Mouse (Mus musculus): ENCODE measurements around the gene Phf11c.
"Not testable (repeated sequence)": the region's sequence is repeated elsewhere in the genome, so short reads cannot be mapped to it uniquely, and the experiment has no call there.

The Phf11c gene

GRCm38 (mm10) chr14:59395281-59395680 is at the start of gene Phf11c:
Phf11c (minus strand) TSS chr14:59395381.
- DNase-seq (ENCODE audit: low read depth, low spot score) = no peak

DNA sequence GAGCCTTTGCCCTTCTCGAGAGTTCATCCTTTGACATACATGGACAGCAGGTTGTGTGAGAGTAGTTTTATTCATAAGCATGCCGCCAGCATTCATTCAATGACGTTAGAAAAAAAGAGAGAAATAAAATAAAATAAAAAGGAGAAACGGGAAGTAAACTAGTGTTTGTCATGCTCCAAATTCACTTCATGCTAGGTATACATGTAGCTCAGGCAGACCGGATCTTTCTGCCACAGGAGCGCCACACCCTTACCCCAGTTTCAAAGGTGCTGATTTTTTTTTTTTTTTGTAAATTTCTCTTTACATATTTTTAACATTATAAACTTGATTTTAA is 46.3 kb upstream of the Phf11c start:
- peak; percentile 50 for DNase-seq (ENCODE audit: low read depth, low spot score)
- no peaks in the 10 kb centered on the region for H3K27me3 ChIP-seq (ENCODE audit: control insufficient read depth, insufficient read depth, low read length, poor library complexity, severe bottlenecking)
- H3K36me3 ChIP-seq (ENCODE audit: control insufficient read depth, insufficient read depth, low read length, poor library complexity, severe bottlenecking) = no peaks in the 10 kb centered on the region

More at GRCm38 (mm10) chr14:59395281-59395680, at the start of gene Phf11c:
- Histone ChIP-seq H3K27me3 (ENCODE audit: control insufficient read depth, insufficient read depth, low read length, poor library complexity, severe bottlenecking) (no peaks in the 10 kb centered on the region), H3K36me3 (ENCODE audit: control insufficient read depth, insufficient read depth, low read length, poor library complexity, severe bottlenecking) (peaks cover 5% of the 10 kb centered on the region; the same call in 1 of the 2 replicates)

DNA sequence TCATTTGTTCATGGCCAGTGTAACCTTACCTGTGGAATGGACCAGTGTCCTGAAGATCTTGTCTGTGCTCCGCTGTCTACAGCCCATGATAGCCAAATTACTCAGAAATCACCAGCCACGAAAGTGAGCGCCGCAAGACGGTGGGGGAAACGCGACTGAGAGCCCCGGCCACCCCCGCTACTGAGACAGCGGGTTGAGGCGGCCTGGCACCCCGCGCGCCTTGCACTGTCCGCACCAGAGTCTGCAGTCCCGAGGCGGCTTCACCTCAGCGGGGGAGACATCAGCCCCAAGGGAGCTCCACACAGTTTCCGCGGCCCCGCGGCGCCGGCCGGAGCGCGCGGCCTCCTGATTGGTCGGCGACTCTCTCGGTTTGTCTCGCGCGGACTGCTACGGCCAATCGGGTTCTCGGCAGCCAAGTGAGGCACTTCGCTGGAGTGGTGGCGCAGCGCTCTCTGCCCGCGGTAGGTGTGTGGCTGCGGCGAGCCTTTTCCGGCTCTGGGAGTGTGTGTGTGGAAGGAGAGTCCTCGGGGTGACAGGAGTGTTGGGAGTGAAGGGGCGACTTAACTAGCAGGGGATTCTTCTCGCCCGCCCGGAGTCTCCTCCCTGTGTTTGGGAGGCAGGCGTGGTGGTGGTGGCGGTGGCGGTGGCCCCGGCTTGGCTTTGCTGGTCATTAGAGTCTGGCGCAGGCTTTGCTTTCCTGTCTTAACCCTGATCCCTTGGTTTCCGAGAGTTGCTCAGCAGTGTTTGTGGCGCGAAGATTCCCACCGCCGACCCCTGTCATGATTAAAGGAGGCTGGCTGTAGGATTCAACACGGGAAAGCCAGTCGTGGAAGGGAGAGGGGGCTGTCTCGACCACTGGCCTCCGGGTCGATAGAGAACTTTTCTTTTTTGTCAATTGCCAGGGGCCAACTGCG is 45.6 kb upstream of the Phf11c start, which contains the start of the genes Setdb2 and Cab39l:
Setdb2 (minus strand) TSS at position 327 of the 914 bp plus-strand sequence.
Cab39l (plus strand) TSS at position 415 of the 914 bp plus-strand sequence.
- H3K27me3 ChIP-seq (ENCODE audit: control insufficient read depth, insufficient read depth, low read length, poor library complexity, severe bottlenecking) = no peaks in the 10 kb centered on the region
- peak; percentile 95 for DNase-seq (ENCODE audit: low read depth, low spot score)
- no peaks in the 10 kb centered on the region for H3K36me3 ChIP-seq (ENCODE audit: control insufficient read depth, insufficient read depth, low read length, poor library complexity, severe bottlenecking)

- no peak for DNase-seq (ENCODE audit: low read depth, low spot score)
- no peaks in the 10 kb centered on the region for H3K36me3 ChIP-seq (ENCODE audit: control insufficient read depth, insufficient read depth, low read length, poor library complexity, severe bottlenecking)
- H3K27me3 ChIP-seq (ENCODE audit: control insufficient read depth, insufficient read depth, low read length, poor library complexity, severe bottlenecking) = no peaks in the 10 kb centered on the region
These were observed 44.9 kb upstream of the Phf11c start for GRCm38 (mm10) chr14:59440039-59440438.

GRCm38 (mm10) chr14:59438505-59438904 is 43.3 kb upstream of the Phf11c start:
- DNase-seq (ENCODE audit: low read depth, low spot score) = peak; percentile 78
- no peaks in the 10 kb centered on the region for H3K27me3 ChIP-seq (ENCODE audit: control insufficient read depth, insufficient read depth, low read length, poor library complexity, severe bottlenecking)

DNA sequence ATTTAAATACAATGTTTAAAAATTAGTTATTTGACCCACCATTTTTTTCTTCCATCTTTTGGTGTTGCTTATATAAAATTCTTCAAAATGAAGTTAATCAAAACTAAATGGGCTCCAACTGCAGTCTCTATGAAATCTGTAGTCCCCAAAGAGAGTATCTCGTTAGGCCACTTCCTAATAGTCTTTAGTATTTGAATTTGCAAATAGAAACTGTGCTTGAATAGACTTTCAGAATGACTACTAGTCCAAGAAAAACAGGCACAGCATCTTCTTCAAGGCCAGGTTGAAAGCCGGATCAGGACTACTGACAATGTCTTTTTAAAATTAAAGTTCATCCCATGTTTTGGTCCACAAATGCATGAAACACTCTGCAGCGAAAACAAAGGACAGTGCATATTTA is 42.2 kb upstream of the Phf11c start:
- no peaks in the 10 kb centered on the region for H3K27me3 ChIP-seq (ENCODE audit: control insufficient read depth, insufficient read depth, low read length, poor library complexity, severe bottlenecking)

More at GRCm38 (mm10) chr14:59438505-59438904, 43.3 kb upstream of the Phf11c start:
- H3K36me3 ChIP-seq (ENCODE audit: control insufficient read depth, insufficient read depth, low read length, poor library complexity, severe bottlenecking) = no peaks in the 10 kb centered on the region

DNA sequence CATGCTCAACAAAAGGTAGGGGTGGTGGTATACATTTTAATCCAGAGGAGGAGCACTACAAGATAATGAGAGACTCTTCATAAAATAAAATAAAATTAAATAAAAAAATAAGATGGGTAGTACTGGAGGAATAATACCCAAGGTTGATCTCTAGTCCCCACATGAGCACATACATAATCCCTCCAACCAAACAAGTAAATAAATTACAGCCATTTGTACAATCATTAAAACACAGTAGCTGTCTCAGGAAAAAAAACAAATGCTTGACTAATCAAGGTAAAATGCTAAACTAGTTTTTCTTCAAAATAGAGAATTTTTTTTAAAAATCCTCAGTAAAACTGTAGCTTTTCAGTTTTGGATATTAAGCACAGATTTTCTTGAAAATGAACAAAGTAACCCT is 40.0 kb upstream of the Phf11c start:
- no peaks in the 10 kb centered on the region for H3K36me3 ChIP-seq (ENCODE audit: control insufficient read depth, insufficient read depth, low read length, poor library complexity, severe bottlenecking)
- H3K27me3 ChIP-seq (ENCODE audit: control insufficient read depth, insufficient read depth, low read length, poor library complexity, severe bottlenecking) = no peaks in the 10 kb centered on the region
- no peak for DNase-seq (ENCODE audit: low read depth, low spot score)

More for the DNA sequence above, 42.2 kb upstream of the Phf11c start:
- DNase-seq (ENCODE audit: low read depth, low spot score) = no peak
- no peaks in the 10 kb centered on the region for H3K36me3 ChIP-seq (ENCODE audit: control insufficient read depth, insufficient read depth, low read length, poor library complexity, severe bottlenecking)

DNA sequence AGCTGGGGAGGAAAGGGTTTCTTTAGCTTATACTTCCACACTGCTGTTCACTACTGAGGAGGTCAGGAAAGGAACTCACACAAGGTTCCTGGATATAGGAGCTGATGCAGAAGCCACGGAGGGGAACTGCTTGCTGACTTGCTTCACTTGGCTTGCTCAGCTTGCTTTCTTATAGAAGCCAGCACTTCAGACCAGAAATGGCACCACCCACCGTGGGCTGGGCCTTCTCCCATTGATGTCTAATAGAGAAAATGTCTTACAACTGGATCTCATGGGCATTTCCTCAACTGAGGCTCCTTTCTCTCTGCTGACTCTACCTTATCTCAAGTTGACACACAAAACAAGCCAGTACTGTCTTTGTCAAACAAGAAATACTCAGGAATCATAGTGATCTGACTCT is 38.7 kb upstream of the Phf11c start:
- no peaks in the 10 kb centered on the region for H3K27me3 ChIP-seq (ENCODE audit: control insufficient read depth, insufficient read depth, low read length, poor library complexity, severe bottlenecking)
- DNase-seq (ENCODE audit: low read depth, low spot score) = peak; percentile 2
- H3K36me3 ChIP-seq (ENCODE audit: control insufficient read depth, insufficient read depth, low read length, poor library complexity, severe bottlenecking) = peaks cover 4% of the 10 kb centered on the region

- no peak for DNase-seq (ENCODE audit: low read depth, low spot score)
- H3K27me3 ChIP-seq (ENCODE audit: control insufficient read depth, insufficient read depth, low read length, poor library complexity, severe bottlenecking) = no peaks in the 10 kb centered on the region
These were observed 35.4 kb upstream of the Phf11c start for GRCm38 (mm10) chr14:59430556-59430955.

GRCm38 (mm10) chr14:59422912-59423663 is 27.9 kb upstream of the Phf11c start:
- no peak for DNase-seq (ENCODE audit: low read depth, low spot score)
- Histone ChIP-seq H3K27me3 (ENCODE audit: control insufficient read depth, insufficient read depth, low read length, poor library complexity, severe bottlenecking) (no peaks in the 10 kb centered on the region), H3K36me3 (ENCODE audit: control insufficient read depth, insufficient read depth, low read length, poor library complexity, severe bottlenecking) (peaks cover 2% of the 10 kb centered on the region; the same call in 1 of the 2 replicates)

More at GRCm38 (mm10) chr14:59430556-59430955, 35.4 kb upstream of the Phf11c start:
- H3K36me3 ChIP-seq (ENCODE audit: control insufficient read depth, insufficient read depth, low read length, poor library complexity, severe bottlenecking) = peaks cover 8% of the 10 kb centered on the region

DNA sequence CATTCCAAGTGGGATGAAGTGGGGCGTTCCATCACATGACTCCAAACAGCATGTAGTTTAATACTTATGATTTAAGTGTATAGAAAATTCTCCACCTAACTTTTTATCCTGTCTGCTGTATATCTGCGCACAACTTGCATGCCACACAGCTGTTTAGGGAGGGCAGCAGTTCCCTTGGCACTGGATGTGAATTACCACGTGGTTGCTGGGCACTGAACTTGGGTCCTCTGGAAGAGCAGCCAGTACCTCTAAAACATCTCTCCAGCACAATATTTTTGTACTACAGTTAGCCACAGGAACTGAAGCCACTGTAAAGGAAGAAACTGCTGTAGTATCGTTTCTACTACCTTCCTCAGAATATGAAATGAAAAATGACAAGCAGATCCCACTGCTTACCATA is 23.0 kb upstream of the Phf11c start:
- Histone ChIP-seq H3K36me3 (ENCODE audit: control insufficient read depth, insufficient read depth, low read length, poor library complexity, severe bottlenecking) (peaks cover 14% of the 10 kb centered on the region), H3K27me3 (ENCODE audit: control insufficient read depth, insufficient read depth, low read length, poor library complexity, severe bottlenecking) (no peaks in the 10 kb centered on the region)
- DNase-seq (ENCODE audit: low read depth, low spot score) = no peak

- not testable (repeated sequence) for DNase-seq (ENCODE audit: low read depth, low spot score); H3K27me3 ChIP-seq (ENCODE audit: control insufficient read depth, insufficient read depth, low read length, poor library complexity, severe bottlenecking)
- peaks cover 23% of the 10 kb centered on the region for H3K36me3 ChIP-seq (ENCODE audit: control insufficient read depth, insufficient read depth, low read length, poor library complexity, severe bottlenecking)
These were observed 19.8 kb upstream of the Phf11c start for GRCm38 (mm10) chr14:59414979-59415378.

DNA sequence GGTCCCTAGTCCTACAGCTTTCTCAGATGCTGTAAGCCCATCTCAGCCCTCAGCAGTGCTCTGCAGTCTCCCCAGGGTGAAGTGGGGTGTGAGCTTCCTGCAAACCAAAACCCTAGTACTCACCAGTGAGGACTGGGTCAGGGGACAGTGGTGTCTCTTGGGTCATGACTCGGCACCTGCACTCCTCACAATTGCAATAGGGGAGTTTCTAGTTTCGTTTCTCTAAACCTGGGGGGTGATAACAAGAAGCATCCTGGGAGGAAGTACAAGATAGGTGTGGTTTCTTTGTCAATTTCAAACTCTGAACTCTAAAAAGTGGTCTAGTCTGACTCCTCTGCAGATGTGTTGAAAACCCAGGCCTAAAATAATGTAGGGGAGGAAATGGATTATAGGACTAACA is 1.8 kb upstream of the Phf11c start:
- H3K36me3 ChIP-seq (ENCODE audit: control insufficient read depth, insufficient read depth, low read length, poor library complexity, severe bottlenecking) = peaks cover 5% of the 10 kb centered on the region; the same call in 1 of the 2 replicates
- peak; percentile 86 for DNase-seq (ENCODE audit: low read depth, low spot score)

GRCm38 (mm10) chr14:59390181-59390580 is 5.0 kb downstream of the Phf11c start:
- H3K27me3 ChIP-seq (ENCODE audit: control insufficient read depth, insufficient read depth, low read length, poor library complexity, severe bottlenecking); DNase-seq (ENCODE audit: low read depth, low spot score); H3K36me3 ChIP-seq (ENCODE audit: control insufficient read depth, insufficient read depth, low read length, poor library complexity, severe bottlenecking): not testable (repeated sequence)

More for the DNA sequence above, 1.8 kb upstream of the Phf11c start:
- H3K27me3 ChIP-seq (ENCODE audit: control insufficient read depth, insufficient read depth, low read length, poor library complexity, severe bottlenecking) = no peaks in the 10 kb centered on the region

GRCm38 (mm10) chr14:59389532-59389931 is 5.6 kb downstream of the Phf11c start:
- no peaks in the 10 kb centered on the region for H3K27me3 ChIP-seq (ENCODE audit: control insufficient read depth, insufficient read depth, low read length, poor library complexity, severe bottlenecking)
- no peak for DNase-seq (ENCODE audit: low read depth, low spot score)
- 0 out of 2 replicates have a peak, but pooled peaks cover 2% of the 10 kb centered on the region for H3K36me3 ChIP-seq (ENCODE audit: control insufficient read depth, insufficient read depth, low read length, poor library complexity, severe bottlenecking)

Data from splenic B cell, adult 2 months (primary cell).